Mouse (Mus musculus) limb, embryonic 13.5 days (tissue): ENCODE results near the gene Hesx1. TPM values are rescaled to one million over a fixed set of nuclear protein-coding genes. Genes with fewer than 3 reads are reported as not detected.

Experiments
- ATAC-seq: fragments of 200-750 bp; cut with Nextera tagmentation; 2 replicates; pipeline ENCODE4 v1.8.0; 2017; ENCODE audit warnings: low read depth, moderate number of reproducible peaks, moderate TSS enrichment; ENCODE audit not compliant: low FRiP score
- H3K27ac ChIP-seq: fragments of 300-500 bp; sonication (generic); 2 replicates; pipeline ENCODE4 v1.5.1; 2015; ENCODE audit warnings: inconsistent platforms, mild to moderate bottlenecking, moderate library complexity
- H3K27me3 ChIP-seq: fragments of 300-500 bp; sonication (generic); 2 replicates; pipeline ENCODE4 v1.6.1; 2015; ENCODE audit warnings: mild to moderate bottlenecking, inconsistent platforms
- H3K36me3 ChIP-seq: fragments of 300-500 bp; sonication (generic); 2 replicates; pipeline ENCODE4 v1.6.1; 2015; ENCODE audit warnings: inconsistent platforms, mild to moderate bottlenecking, moderate library complexity
- H3K4me1 ChIP-seq: fragments of 300-500 bp; sonication (generic); 2 replicates; pipeline ENCODE4 v1.6.1; 2015; ENCODE audit warnings: inconsistent platforms
- H3K4me2 ChIP-seq: fragments of 300-500 bp; sonication (generic); replicated peaks from 2 replicates; pipeline ENCODE4 v1.6.1; 2015; ENCODE audit warnings: inconsistent platforms, mild to moderate bottlenecking, moderate library complexity
- H3K4me3 ChIP-seq: fragments of 300-500 bp; sonication (generic); 2 replicates; pipeline ENCODE4 v1.5.1; 2015; ENCODE audit warnings: moderate library complexity, mild to moderate bottlenecking, inconsistent platforms
- H3K9ac ChIP-seq: fragments of 300-500 bp; sonication (generic); 2 replicates; pipeline ENCODE4 v1.6.1; 2015; ENCODE audit warnings: mild to moderate bottlenecking, inconsistent platforms
- H3K9me3 ChIP-seq: fragments of 300-500 bp; sonication (generic); 2 replicates; pipeline ENCODE4 v1.6.1; 2016; ENCODE audit warnings: inconsistent platforms
- WGBS: fragments of 180-500 bp; shearing (Covaris S2); methylation state at CpG from one replicate; pipeline ENCODE4 v1.1.7; 2015; 5-methylcytosine and 5-hydroxymethylcytosine counted together
- polyA plus RNA-seq: library from polyadenylated mRNA; unstranded; fragments of >200 nt; fragmentation: Nextera tagmentation; extraction: Ambion mirVana; gene quantifications from 2 replicates; pipeline ENCODE4 v1.2.1, GENCODE M21; 2015

Hesx1 gene
- polyA plus RNA-seq, 1 experiment from 2014 or later, result 0.15 TPM

GRCm38 (mm10) chr14:27019850-27020249 lies 25.6 kb downstream of the Hesx1 start:
- Histone ChIP-seq H3K27me3 (no peaks in the 10 kb centered on the region), H3K27ac (no peak overlapping the region), H3K9me3 (no peaks in the 10 kb centered on the region), H3K4me2 (no peak overlapping the region), H3K4me3 (no peak overlapping the region), H3K4me1 (no peaks in the 10 kb centered on the region), H3K36me3 (no peaks in the 10 kb centered on the region), H3K9ac (no peak overlapping the region)
- WGBS, result 87% methylated on average over 14 of the region's 14 CpGs
- no peak for ATAC-seq

GRCm38 (mm10) chr14:27022876-27023275 lies 28.7 kb downstream of the Hesx1 start:
- 41% methylated on average over 11 of the region's 11 CpGs for WGBS
- H3K27ac ChIP-seq, result no peak overlapping the region
- no peak for ATAC-seq
- no peak overlapping the region for H3K4me2 ChIP-seq
- no peak overlapping the region for H3K4me3 ChIP-seq
- no peaks in the 10 kb centered on the region for H3K4me1 ChIP-seq
- no peaks in the 10 kb centered on the region for H3K9me3 ChIP-seq
- H3K36me3 ChIP-seq, result no peaks in the 10 kb centered on the region
- H3K27me3 ChIP-seq, result no peaks in the 10 kb centered on the region
- H3K9ac ChIP-seq, result no peak overlapping the region

GRCm38 (mm10) chr14:27024664-27025063 lies 30.4 kb downstream of the Hesx1 start:
- 82% methylated on average over 4 of the region's 4 CpGs for WGBS
- ATAC-seq, result no peak
- H3K9me3 ChIP-seq, result no peaks in the 10 kb centered on the region
- H3K4me3 ChIP-seq, result no peak overlapping the region
- no peak overlapping the region for H3K9ac ChIP-seq
- no peak overlapping the region for H3K4me2 ChIP-seq
- 0 out of 2 replicates have a peak, but pooled peaks cover 3% of the 10 kb centered on the region for H3K4me1 ChIP-seq
- H3K27ac ChIP-seq, result no peak overlapping the region
- H3K27me3 ChIP-seq, result no peaks in the 10 kb centered on the region
- H3K36me3 ChIP-seq, result no peaks in the 10 kb centered on the region

- peak; percentile 83 for ATAC-seq
- WGBS, result 3% methylated on average over 15 of the region's 15 CpGs
- H3K4me1 ChIP-seq, result peaks cover 3% of the 10 kb centered on the region; the same call in 1 of the 2 replicates
- H3K4me2 ChIP-seq, result peak overlapping the region; percentile 28; the same call in 1 of the 2 replicates
- no peaks in the 10 kb centered on the region for H3K27me3 ChIP-seq
- H3K36me3 ChIP-seq, result no peaks in the 10 kb centered on the region
- no peak overlapping the region for H3K27ac ChIP-seq
- no peak overlapping the region for H3K4me3 ChIP-seq
- no peaks in the 10 kb centered on the region for H3K9me3 ChIP-seq
- peak overlapping the region; percentile 39; the same call in 1 of the 2 replicates for H3K9ac ChIP-seq
Observed at GRCm38 (mm10) chr14:27029771-27030173, 35.6 kb downstream of the Hesx1 start.

- ATAC-seq, result no peak
- H3K36me3 ChIP-seq, result no peaks in the 10 kb centered on the region
- 15% methylated on average over 4 of the region's 4 CpGs for WGBS
Observed at GRCm38 (mm10) chr14:27031142-27031541, 36.9 kb downstream of the Hesx1 start.

GRCm38 (mm10) chr14:27037513-27037912 lies 43.3 kb downstream of the Hesx1 start:
- WGBS, result 23% methylated on average over 1 of the region's 1 CpGs
- Histone ChIP-seq H3K27ac (peak overlapping the region; percentile 28; the same call in 1 of the 2 replicates), H3K4me2 (no peak overlapping the region), H3K27me3 (no peaks in the 10 kb centered on the region), H3K9ac (no peak overlapping the region), H3K9me3 (no peaks in the 10 kb centered on the region), H3K4me1 (peaks cover 24% of the 10 kb centered on the region), H3K36me3 (no peaks in the 10 kb centered on the region), H3K4me3 (no peak overlapping the region)
- no peak for ATAC-seq

More at GRCm38 (mm10) chr14:27031142-27031541, 36.9 kb downstream of the Hesx1 start:
- no peak overlapping the region for H3K9ac ChIP-seq
- H3K27ac ChIP-seq, result no peak overlapping the region
- no peak overlapping the region for H3K4me3 ChIP-seq
- no peak overlapping the region for H3K4me2 ChIP-seq
- no peaks in the 10 kb centered on the region for H3K27me3 ChIP-seq
- peaks cover 3% of the 10 kb centered on the region; the same call in 1 of the 2 replicates for H3K4me1 ChIP-seq
- no peaks in the 10 kb centered on the region for H3K9me3 ChIP-seq

- Histone ChIP-seq H3K9ac (peak within 1 kb of the TSS; percentile 96), H3K4me1 (peaks cover 37% of the 10 kb centered on the region), H3K9me3 (no peaks in the 10 kb centered on the region), H3K36me3 (no peaks in the 10 kb centered on the region), H3K4me2 (peak within 1 kb of the TSS; percentile 81), H3K27me3 (no peaks in the 10 kb centered on the region), H3K4me3 (peak within 1 kb of the TSS; percentile 96), H3K27ac (peak within 1 kb of the TSS; percentile 91)
- 0% methylated on average over 29 of the region's 29 CpGs for WGBS
- peak; percentile 89 for ATAC-seq
Observed at GRCm38 (mm10) chr14:27038783-27039182, 44.6 kb downstream of the Hesx1 start, which contains the start of gene Il17rd. TSS of gene Il17rd (plus strand) at chr14:27038941.

GRCm38 (mm10) chr14:27039281-27040248 lies 45.3 kb downstream of the Hesx1 start:
- H3K27me3 ChIP-seq, result no peaks in the 10 kb centered on the region
- H3K4me2 ChIP-seq, result peak overlapping the region; percentile 81
- H3K9me3 ChIP-seq, result no peaks in the 10 kb centered on the region
- H3K4me3 ChIP-seq, result peak overlapping the region; percentile 96
- peak overlapping the region; percentile 96 for H3K9ac ChIP-seq
- WGBS, result under 1% methylated on average over 59 of the region's 59 CpGs
- H3K27ac ChIP-seq, result peak overlapping the region; percentile 91
- peak; percentile 20 for ATAC-seq
- no peaks in the 10 kb centered on the region for H3K36me3 ChIP-seq
- peaks cover 45% of the 10 kb centered on the region for H3K4me1 ChIP-seq

GRCm38 (mm10) chr14:27040451-27040850 lies 46.2 kb downstream of the Hesx1 start:
- Histone ChIP-seq H3K4me3 (peak overlapping the region; percentile 96), H3K27me3 (no peaks in the 10 kb centered on the region), H3K9ac (peak overlapping the region; percentile 96), H3K36me3 (no peaks in the 10 kb centered on the region), H3K4me1 (peaks cover 53% of the 10 kb centered on the region), H3K9me3 (no peaks in the 10 kb centered on the region), H3K27ac (peak overlapping the region; percentile 91; the same call in 1 of the 2 replicates), H3K4me2 (peak overlapping the region; percentile 81)
- 2% methylated on average over 12 of the region's 12 CpGs for WGBS
- no peak for ATAC-seq

GRCm38 (mm10) chr14:27042280-27042983 lies 48.2 kb downstream of the Hesx1 start:
- Histone ChIP-seq H3K4me1 (peaks cover 73% of the 10 kb centered on the region), H3K9me3 (no peaks in the 10 kb centered on the region), H3K27ac (peak overlapping the region; percentile 81), H3K9ac (0 out of 2 replicates have a peak overlapping the region, but pooled peaks have one; percentile 13), H3K36me3 (no peaks in the 10 kb centered on the region), H3K4me3 (peak overlapping the region; percentile 5; the same call in 1 of the 2 replicates), H3K27me3 (no peaks in the 10 kb centered on the region), H3K4me2 (peak overlapping the region; percentile 81)
- ATAC-seq, result no peak
- WGBS, result 16% methylated on average over 8 of the region's 8 CpGs

GRCm38 (mm10) chr14:27043416-27043815 lies 49.2 kb downstream of the Hesx1 start:
- peaks cover 83% of the 10 kb centered on the region for H3K4me1 ChIP-seq
- 22% methylated on average over 5 of the region's 5 CpGs for WGBS
- no peak for ATAC-seq
- H3K9me3 ChIP-seq, result no peaks in the 10 kb centered on the region
- no peaks in the 10 kb centered on the region for H3K27me3 ChIP-seq
- H3K4me3 ChIP-seq, result 0 out of 2 replicates have a peak overlapping the region, but pooled peaks have one; percentile 0
- peak overlapping the region; percentile 81 for H3K4me2 ChIP-seq
- peak overlapping the region; percentile 81 for H3K27ac ChIP-seq
- H3K36me3 ChIP-seq, result no peaks in the 10 kb centered on the region
- H3K9ac ChIP-seq, result no peak overlapping the region
